Mouse (Mus musculus) CH12.LX (cell line): Measurements from ENCODE around the gene Dner. TPM values are rescaled to one million over a fixed set of nuclear protein-coding genes. Genes with fewer than 3 reads are reported as not detected.

Experiments
- DNase-seq: peaks from one replicate; pipeline ENCODE4 v3.0.0-alpha.2; 2013; ENCODE audit errors: extremely low read depth
- H3K27ac ChIP-seq: 2 replicates; pipeline ENCODE4 v1.5.1; 2012; ENCODE audit warnings: low read depth, mild to moderate bottlenecking, control low read depth, moderate library complexity; ENCODE audit not compliant: insufficient read depth
- H3K27me3 ChIP-seq: replicated peaks from 2 replicates; pipeline ENCODE3; 2012; ENCODE audit warnings: inconsistent platforms
- H3K36me3 ChIP-seq, 2 experiments: replicated peaks in 1 of 2; 2 replicates each; pipeline versions ENCODE3 to v1.6.1; 2012; ENCODE audit warnings: inconsistent platforms in 1 of 2, low read length in 1 of 2, mild to moderate bottlenecking in 1 of 2, mixed read lengths in 1 of 2, moderate library complexity in 1 of 2; ENCODE audit not compliant: control insufficient read depth in 1 of 2, insufficient read depth in 1 of 2
- H3K4me1 ChIP-seq, 2 experiments: 2 replicates each; pipeline ENCODE4 v1.6.1; 2012; ENCODE audit warnings: inconsistent platforms in 1 of 2, moderate library complexity in 1 of 2; ENCODE audit not compliant: insufficient read depth in 2 of 2, control insufficient read depth in 1 of 2
- H3K4me2 ChIP-seq: 2 replicates; pipeline ENCODE4 v1.6.1; 2012; ENCODE audit warnings: low read depth, mild to moderate bottlenecking, control low read depth; ENCODE audit not compliant: poor library complexity, insufficient read depth, severe bottlenecking
- H3K4me3 ChIP-seq, 3 experiments: fragments of 150-350 bp in 1 of 3; sonication (generic) in 1 of 3; replicated peaks in 1 of 3; 2 replicates each; pipeline versions ENCODE3 to v1.5.1; 2011 to 2012; ENCODE audit warnings: low read depth in 2 of 3, low read length in 2 of 3, mild to moderate bottlenecking in 2 of 3, moderate library complexity in 2 of 3, control low read depth in 1 of 3, improper control_type of control experiment in 1 of 3, inconsistent platforms in 1 of 3, mixed read lengths in 1 of 3; ENCODE audit not compliant: poor library complexity in 1 of 3
- H3K79me2 ChIP-seq: replicated peaks from 2 replicates; pipeline ENCODE4 v1.6.1; 2012; ENCODE audit warnings: mild to moderate bottlenecking, moderate library complexity; ENCODE audit not compliant: control insufficient read depth, poor library complexity, insufficient read depth, severe bottlenecking; ENCODE audit errors: extremely low read depth
- H3K9ac ChIP-seq: 2 replicates; pipeline ENCODE4 v1.6.1; 2012; ENCODE audit warnings: low read depth, mild to moderate bottlenecking, control low read depth, moderate library complexity; ENCODE audit not compliant: insufficient read depth
- H3K9me3 ChIP-seq: replicated peaks from 2 replicates; pipeline ENCODE3; 2012; ENCODE audit warnings: low read length, inconsistent platforms, mixed read lengths
- ETS1 ChIP-seq: conservative IDR thresholded peaks from 2 replicates; pipeline ENCODE4 v1.6.1; 2012; ENCODE audit warnings: low read depth, mild to moderate bottlenecking, inconsistent platforms, low read length, improper control_type of control experiment, moderate library complexity
- IRF4 ChIP-seq: IDR thresholded peaks from 2 replicates; pipeline ENCODE4 v1.6.1; 2014; ENCODE audit warnings: low read depth, mild to moderate bottlenecking, inconsistent platforms, low read length, improper control_type of control experiment
- NELFE ChIP-seq: IDR thresholded peaks from 2 replicates; pipeline ENCODE4 v1.6.1; 2011; ENCODE audit warnings: low read depth, low read length, improper control_type of control experiment
- NRF1 ChIP-seq: IDR thresholded peaks from 2 replicates; pipeline ENCODE4 v1.6.1; 2014; ENCODE audit warnings: low read depth, mild to moderate bottlenecking, inconsistent platforms, low read length, improper control_type of control experiment, moderate library complexity
- UBTF ChIP-seq: IDR thresholded peaks from 2 replicates; pipeline ENCODE4 v1.6.1; 2012; ENCODE audit warnings: low read depth, mild to moderate bottlenecking, inconsistent platforms, low read length, improper control_type of control experiment, moderate library complexity
- USF1 ChIP-seq: IDR thresholded peaks from 2 replicates; pipeline ENCODE4 v1.6.1; 2014; ENCODE audit warnings: low read depth, mild to moderate bottlenecking, inconsistent platforms, low read length, improper control_type of control experiment
- ZKSCAN1 ChIP-seq: IDR thresholded peaks from 2 replicates; pipeline ENCODE4 v1.6.1; 2012; ENCODE audit warnings: low read depth, inconsistent platforms, low read length, improper control_type of control experiment, borderline replicate concordance
- ZMIZ1 ChIP-seq: IDR thresholded peaks from 2 replicates; pipeline ENCODE4 v1.6.1; 2012; ENCODE audit warnings: low read depth, mild to moderate bottlenecking, inconsistent platforms, low read length, improper control_type of control experiment
- dilution Hi-C: fragments of 300-500 bp; cut with MboI; formaldehyde crosslinking; loops from 2 replicates; pipeline ENCODE4 v1.14.3; 2020; ENCODE audit warnings: low sequenced_read_pairs; ENCODE audit not compliant: extremely low pct_unique_long_range_greater_than_20kb, extremely low pct_ligation_motif_present
- in situ Hi-C: fragments of 300-500 bp; cut with MboI; formaldehyde crosslinking; loops from 3 replicates; pipeline ENCODE4 v1.14.3; 2019; ENCODE audit warnings: low sequenced_read_pairs, low pct_ligation_motif_present, low pct_unique_long_range_greater_than_20kb, mixed read lengths
- polyA plus RNA-seq: library from polyadenylated mRNA; unstranded; fragments of >175 nt; gene quantifications from 2 replicates; pipeline ENCODE4 v1.2.1, GENCODE M21; 2012; ENCODE audit warnings: low read depth; ENCODE audit not compliant: insufficient read length
- total RNA-seq, 2 experiments: library from RNA; depleted of rRNA; stranded (reverse); fragments of 300-350 nt in 1 of 2; fragments of >200 nt in 1 of 2; gene quantifications; 2 replicates each; pipeline ENCODE4 v1.2.3; 2012 to 2014

The Dner gene
- total and polyA plus RNA-seq, 3 experiments, result not detected

GRCm38 (mm10) chr1:84421845-84422244 lies 274.2 kb downstream of the Dner start:
- no peaks in the 10 kb centered on the region for H3K9me3 ChIP-seq
- no peaks in the 10 kb centered on the region for H3K79me2 ChIP-seq
- no peak overlapping the region for H3K4me3 ChIP-seq
- in situ Hi-C loops, result no loop called here
- H3K36me3 ChIP-seq, result no peaks in the 10 kb centered on the region
- H3K4me1 ChIP-seq, result no peaks in the 10 kb centered on the region
- no peak overlapping the region for H3K27ac ChIP-seq
- no peak for TF ChIP-seq ETS1
- TF ChIP-seq IRF4, result no peak
- no peak for TF ChIP-seq NRF1
- no peak for DNase-seq
- H3K4me2 ChIP-seq, result no peak overlapping the region
- dilution Hi-C loops, result no loop called here
- no peaks in the 10 kb centered on the region for H3K27me3 ChIP-seq
- H3K9ac ChIP-seq, result no peak overlapping the region

- Histone ChIP-seq H3K36me3 (no peaks in the 10 kb centered on the region), H3K79me2 (no peaks in the 10 kb centered on the region), H3K9ac (no peak overlapping the region), H3K9me3 (no peaks in the 10 kb centered on the region), H3K4me3 (no peak overlapping the region), H3K4me2 (no peak overlapping the region), H3K27ac (no peak overlapping the region), H3K4me1 (no peaks in the 10 kb centered on the region), H3K27me3 (no peaks in the 10 kb centered on the region)
- dilution Hi-C loops (no loop called here), in situ Hi-C loops (no loop called here)
- TF ChIP-seq ZKSCAN1 (no peak), UBTF (no peak), ZMIZ1 (no peak), NELFE (no peak), IRF4 (no peak), USF1 (no peak)
- DNase-seq, result no peak
These were observed 276.6 kb downstream of the Dner start for GRCm38 (mm10) chr1:84419416-84419815.

GRCm38 (mm10) chr1:84418511-84418910 lies 277.5 kb downstream of the Dner start:
- dilution Hi-C loops, result no loop called here

More at GRCm38 (mm10) chr1:84418511-84418910, 277.5 kb downstream of the Dner start:
- DNase-seq, result no peak
- Histone ChIP-seq H3K4me3 (no peak overlapping the region), H3K27me3 (no peaks in the 10 kb centered on the region), H3K27ac (no peak overlapping the region), H3K4me2 (no peak overlapping the region), H3K79me2 (no peaks in the 10 kb centered on the region), H3K36me3 (no peaks in the 10 kb centered on the region), H3K4me1 (no peaks in the 10 kb centered on the region), H3K9ac (no peak overlapping the region), H3K9me3 (no peaks in the 10 kb centered on the region)
- TF ChIP-seq UBTF, result no peak
- in situ Hi-C loops, result no loop called here
